Comparison of ENCODE assay signal across 8 mouse cellular contexts in genomic region chr2:33129005-33129404, GRCm38 (mm10). TPM values are rescaled to one million over a fixed set of nuclear protein-coding genes. Genes with fewer than 3 reads are reported as not detected.
DNase-seq lines count a peak whose midpoint lies in the region; ATAC-seq and TF ChIP-seq lines count a peak whose summit lies in the region.

No protein-coding gene starts in this region.

- WGBS in cerebellum, adult 2 months = 66% methylated on average over 2 of the region's 2 CpGs
- WGBS in liver, embryonic 13.5 days (ENCODE audit: insufficient replicate concordance) = 43% methylated on average over 2 of the region's 2 CpGs
- 62% methylated on average over 2 of the region's 2 CpGs for WGBS in liver, postnatal 0 days (ENCODE audit: insufficient replicate concordance)
- WGBS in forebrain, embryonic 14.5 days = 74% methylated on average over 2 of the region's 2 CpGs
- 67% methylated on average over 2 of the region's 2 CpGs for WGBS in midbrain, embryonic 16.5 days

- no peaks in the 10 kb centered on the region for H3K27me3 ChIP-seq in cerebellum, adult 2 months (ENCODE audit: control insufficient read depth, insufficient read depth, low read length)
- peaks cover 41% of the 10 kb centered on the region for H3K27me3 ChIP-seq in liver, embryonic 13.5 days
- peaks cover 34% of the 10 kb centered on the region for H3K27me3 ChIP-seq in liver, postnatal 0 days (ENCODE audit: insufficient read depth, low read length)
- 0 out of 2 replicates have a peak, but pooled peaks cover 3% of the 10 kb centered on the region for H3K27me3 ChIP-seq in forebrain, embryonic 14.5 days (replicated peaks; ENCODE audit: control insufficient read depth, insufficient read depth, low read length)
- no peaks in the 10 kb centered on the region for H3K27me3 ChIP-seq in midbrain, embryonic 16.5 days (ENCODE audit: control insufficient read depth, insufficient read depth, low read depth, low read length)

- TF ChIP-seq POLR2A in cerebellum, adult 2 months (IDR thresholded peaks at IDR 0.05; ENCODE audit: borderline replicate concordance, insufficient read depth, low read length) = no peak

- no peak for TF ChIP-seq EP300 in liver, postnatal 0 days (IDR thresholded peaks at IDR 0.05; ENCODE audit: low read depth)

- no peaks in the 10 kb centered on the region for H3K36me3 ChIP-seq in liver, embryonic 13.5 days
- no peaks in the 10 kb centered on the region for H3K36me3 ChIP-seq in liver, postnatal 0 days (replicated peaks; ENCODE audit: insufficient read depth, low read length)
- no peaks in the 10 kb centered on the region for H3K36me3 ChIP-seq in forebrain, embryonic 14.5 days (ENCODE audit: control insufficient read depth, insufficient read depth, low read length)
- H3K36me3 ChIP-seq in midbrain, embryonic 16.5 days (ENCODE audit: control insufficient read depth, insufficient read depth, low read length) = no peaks in the 10 kb centered on the region

- H3K27ac ChIP-seq in cerebellum, adult 2 months (ENCODE audit: insufficient read depth, low read length) = no peak overlapping the region
- no peak overlapping the region for H3K27ac ChIP-seq in liver, embryonic 13.5 days
- no peak overlapping the region for H3K27ac ChIP-seq in liver, postnatal 0 days (ENCODE audit: low read depth)
- no peak overlapping the region for H3K27ac ChIP-seq in forebrain, embryonic 14.5 days (ENCODE audit: low read depth, low read length)
- H3K27ac ChIP-seq in midbrain, embryonic 16.5 days (ENCODE audit: low read length) = no peak overlapping the region

- DNase-seq in cerebellum, adult 2 months = no peak
- no peak for DNase-seq in liver, embryonic 13.5 days
- no peak for DNase-seq in liver, postnatal 0 days
- no peak for DNase-seq in forebrain, embryonic 14.5 days (ENCODE audit: low spot score)
- no peak for DNase-seq in gastrocnemius, postnatal 25 days

- no peaks in the 10 kb centered on the region for H3K9me3 ChIP-seq in liver, embryonic 13.5 days (replicated peaks)
- no peaks in the 10 kb centered on the region for H3K9me3 ChIP-seq in liver, postnatal 0 days (ENCODE audit: low read length)
- H3K9me3 ChIP-seq in forebrain, embryonic 14.5 days (replicated peaks; ENCODE audit: control insufficient read depth, low read length) = no peaks in the 10 kb centered on the region
- H3K9me3 ChIP-seq in midbrain, embryonic 16.5 days (replicated peaks; ENCODE audit: control insufficient read depth, low read length, poor library complexity, severe bottlenecking) = no peaks in the 10 kb centered on the region

- TF ChIP-seq CTCF in cerebellum, adult 2 months (IDR thresholded peaks at IDR 0.05; ENCODE audit: borderline replicate concordance, insufficient read depth, low read depth, low read length) = no peak
- TF ChIP-seq CTCF in liver, postnatal 0 days (IDR thresholded peaks at IDR 0.05; ENCODE audit: low read depth) = no peak

- H3K9ac ChIP-seq in liver, embryonic 13.5 days = no peak overlapping the region
- no peak overlapping the region for H3K9ac ChIP-seq in liver, postnatal 0 days (replicated peaks)
- H3K9ac ChIP-seq in forebrain, embryonic 14.5 days (ENCODE audit: low read length) = no peak overlapping the region
- H3K9ac ChIP-seq in midbrain, embryonic 16.5 days (ENCODE audit: low read depth, low read length) = peak overlapping the region; percentile 88

- ATAC-seq in cerebellum, adult (ENCODE audit: insufficient number of reproducible peaks, low FRiP score, low TSS enrichment) = no peak
- ATAC-seq in liver, embryonic 13.5 days (ENCODE audit: low read depth) = no peak
- no peak for ATAC-seq in liver, postnatal 0 days
- ATAC-seq in forebrain, embryonic 14.5 days = no peak
- no peak for ATAC-seq in midbrain, embryonic 16.5 days
- no peak for ATAC-seq in inflammation-experienced regulatory T-cells, adult 6 months

- peak overlapping the region; percentile 72 for H3K4me3 ChIP-seq in cerebellum, adult 2 months (replicated peaks; ENCODE audit: insufficient read depth, low read depth, low read length)
- H3K4me3 ChIP-seq in liver, embryonic 13.5 days (replicated peaks) = no peak overlapping the region
- H3K4me3 ChIP-seq in liver, postnatal 0 days (ENCODE audit: low read depth, low read length) = no peak overlapping the region
- no peak overlapping the region for H3K4me3 ChIP-seq in forebrain, embryonic 14.5 days (ENCODE audit: low read depth, low read length)
- peak overlapping the region; percentile 67 for H3K4me3 ChIP-seq in midbrain, embryonic 16.5 days (ENCODE audit: low read depth, low read length)

- peaks cover 3% of the 10 kb centered on the region for H3K4me1 ChIP-seq in cerebellum, adult 2 months (ENCODE audit: control insufficient read depth, insufficient read depth, low read length)
- peaks cover 28% of the 10 kb centered on the region for H3K4me1 ChIP-seq in liver, embryonic 13.5 days (replicated peaks)
- H3K4me1 ChIP-seq in liver, postnatal 0 days (ENCODE audit: insufficient read depth) = peaks cover 12% of the 10 kb centered on the region
- H3K4me1 ChIP-seq in forebrain, embryonic 14.5 days (ENCODE audit: control insufficient read depth, insufficient read depth, low read length) = peaks cover 8% of the 10 kb centered on the region
- H3K4me1 ChIP-seq in midbrain, embryonic 16.5 days (ENCODE audit: control insufficient read depth, insufficient read depth, low read length) = peaks cover 13% of the 10 kb centered on the region

- peak overlapping the region; percentile 94; the same call in 1 of the 2 replicates for H3K4me2 ChIP-seq in liver, embryonic 13.5 days
- H3K4me2 ChIP-seq in liver, postnatal 0 days (ENCODE audit: low read depth, low read length) = no peak overlapping the region
- H3K4me2 ChIP-seq in forebrain, embryonic 14.5 days (ENCODE audit: low read length) = peak overlapping the region; percentile 98
- H3K4me2 ChIP-seq in midbrain, embryonic 16.5 days (ENCODE audit: low read length) = peak overlapping the region; percentile 93

RNA-seq across cellular contexts. Expression of gene Garnl3, which starts 2.4 kb away (rescaled TPM):
- polyA plus RNA-seq in cerebellum, adult 2 months (2012; rRNA removed) = 120 and 133 TPM in 2 replicates
- 1.2 and 1.4 TPM in 2 replicates for polyA plus RNA-seq in liver, embryonic 13.5 days (2015; fragmentation: Nextera tagmentation; extraction: Ambion mirVana)
- polyA plus RNA-seq in liver, postnatal 0 days (2015; fragmentation: Nextera tagmentation; extraction: Ambion mirVana) = 0.40 and 0.50 TPM in 2 replicates
- 21.3 and 33.6 TPM in 2 replicates for polyA plus RNA-seq in forebrain, embryonic 14.5 days (2014; fragmentation: Nextera tagmentation; extraction: Ambion mirVana)
- 71.6 and 75.8 TPM in 2 replicates for polyA plus RNA-seq in midbrain, embryonic 16.5 days (2015; fragmentation: Nextera tagmentation; extraction: Ambion mirVana)
- 1 to 10 TPM in 1 of 2 experiments, under 1 TPM in 1; 0.49 to 1.7 TPM for total RNA-seq in gastrocnemius, postnatal 25 days (2021)
- polyA plus RNA-seq in inflammation-experienced regulatory T-cells, adult 6 months (2017; shearing (Covaris generic)) = under 1 TPM in 2 of 3 experiments, not detected in 1; 0.18 to 0.44 TPM

Comparison
In these comparisons a context has a peak if more than half of its experiments do, and no peak if none do; other contexts are left out.
1. H3K4me3 ChIP-seq: peak in cerebellum, adult 2 months (single experiment) and midbrain, embryonic 16.5 days (single experiment); none in liver, embryonic 13.5 days (single experiment), liver, postnatal 0 days (single experiment) and forebrain, embryonic 14.5 days (single experiment).